Mouse (Mus musculus) midbrain, embryonic 15.5 days (tissue): ENCODE results near the gene Rbks. TPM values are rescaled to one million over a fixed set of nuclear protein-coding genes. Genes with fewer than 3 reads are reported as not detected.

ENCODE experiments used
- ATAC-seq: fragments of 200-750 bp; cut with Nextera tagmentation; replicated peaks from 2 replicates; pipeline ENCODE4 v1.8.0; 2017; ENCODE audit warnings: moderate TSS enrichment
- H3K27ac ChIP-seq: fragments of 300-500 bp; sonication (generic); 2 replicates; pipeline ENCODE4 v1.5.1; 2015; ENCODE audit warnings: mild to moderate bottlenecking, inconsistent platforms
- H3K27me3 ChIP-seq: fragments of 300-500 bp; sonication (generic); replicated peaks from 2 replicates; pipeline ENCODE4 v1.6.1; 2015; ENCODE audit warnings: inconsistent platforms
- H3K36me3 ChIP-seq: fragments of 300-500 bp; sonication (generic); replicated peaks from 2 replicates; pipeline ENCODE4 v1.6.1; 2015; ENCODE audit warnings: inconsistent platforms
- H3K4me1 ChIP-seq: fragments of 300-500 bp; sonication (generic); 2 replicates; pipeline ENCODE4 v1.6.1; 2015; ENCODE audit warnings: inconsistent platforms
- H3K4me2 ChIP-seq: fragments of 300-500 bp; sonication (generic); 2 replicates; pipeline ENCODE4 v1.6.1; 2015; ENCODE audit warnings: inconsistent platforms, mild to moderate bottlenecking, moderate library complexity
- H3K4me3 ChIP-seq: fragments of 300-500 bp; sonication (generic); 2 replicates; pipeline ENCODE4 v1.5.1; 2015; ENCODE audit warnings: mild to moderate bottlenecking, inconsistent platforms
- H3K9ac ChIP-seq: fragments of 300-500 bp; sonication (generic); 2 replicates; pipeline ENCODE4 v1.6.1; 2015; ENCODE audit warnings: mild to moderate bottlenecking, inconsistent platforms
- H3K9me3 ChIP-seq: fragments of 300-500 bp; sonication (generic); 2 replicates; pipeline ENCODE4 v1.6.1; 2016; ENCODE audit warnings: inconsistent platforms
- WGBS: fragments of 180-500 bp; shearing (Covaris S2); methylation state at CpG from one replicate; pipeline ENCODE4 v1.1.7; 2015; ENCODE audit warnings: mixed read lengths; 5-methylcytosine and 5-hydroxymethylcytosine counted together
- polyA plus RNA-seq: library from polyadenylated mRNA; unstranded; fragments of >200 nt; fragmentation: Nextera tagmentation; extraction: Ambion mirVana; gene quantifications from 2 replicates; pipeline ENCODE4 v1.2.1, GENCODE M21; 2015

Gene Rbks
- polyA plus RNA-seq, 1 experiment from 2014 or later, result 1.7 TPM

- ATAC-seq, result no peak
- H3K27ac ChIP-seq, result no peak overlapping the region
- H3K4me3 ChIP-seq, result no peak overlapping the region
- no peaks in the 10 kb centered on the region for H3K36me3 ChIP-seq
- H3K9ac ChIP-seq, result no peak overlapping the region
- no peaks in the 10 kb centered on the region for H3K27me3 ChIP-seq
- 93% methylated on average over 5 of the region's 5 CpGs for WGBS
- H3K4me2 ChIP-seq, result no peak overlapping the region
- H3K4me1 ChIP-seq, result no peaks in the 10 kb centered on the region
- H3K9me3 ChIP-seq, result no peaks in the 10 kb centered on the region
These were observed 7.5 kb upstream of the Rbks start for GRCm38 (mm10) chr5:31704971-31705370.

- H3K4me2 ChIP-seq, result no peak overlapping the region
- H3K9me3 ChIP-seq, result no peaks in the 10 kb centered on the region
- no peak overlapping the region for H3K27ac ChIP-seq
- no peaks in the 10 kb centered on the region for H3K27me3 ChIP-seq
- H3K4me1 ChIP-seq, result peaks cover 5% of the 10 kb centered on the region
- no peaks in the 10 kb centered on the region for H3K36me3 ChIP-seq
- ATAC-seq, result no peak
- H3K4me3 ChIP-seq, result no peak overlapping the region
- no peak overlapping the region for H3K9ac ChIP-seq
These were observed 2.0 kb upstream of the Rbks start for GRCm38 (mm10) chr5:31699397-31699796.

- ATAC-seq, result no peak
- no peaks in the 10 kb centered on the region for H3K27me3 ChIP-seq
- no peak overlapping the region for H3K27ac ChIP-seq
- H3K4me3 ChIP-seq, result peak overlapping the region; percentile 90; the same call in 1 of the 2 replicates
- 53% methylated on average over 4 of the region's 4 CpGs for WGBS
- H3K36me3 ChIP-seq, result no peaks in the 10 kb centered on the region
- no peak overlapping the region for H3K9ac ChIP-seq
- peak overlapping the region; percentile 78; the same call in 1 of the 2 replicates for H3K4me2 ChIP-seq
- peaks cover 5% of the 10 kb centered on the region for H3K4me1 ChIP-seq
- H3K9me3 ChIP-seq, result no peaks in the 10 kb centered on the region
These were observed 1.5 kb upstream of the Rbks start for GRCm38 (mm10) chr5:31698931-31699330.

GRCm38 (mm10) chr5:31698297-31698726 is 885 bp upstream of the Rbks start:
- H3K27ac ChIP-seq, result peak overlapping the region; percentile 94
- peak; percentile 87 for ATAC-seq
- peak overlapping the region; percentile 85 for H3K9ac ChIP-seq
- H3K4me1 ChIP-seq, result peaks cover 5% of the 10 kb centered on the region
- no peaks in the 10 kb centered on the region for H3K27me3 ChIP-seq
- H3K4me3 ChIP-seq, result peak overlapping the region; percentile 90
- no peaks in the 10 kb centered on the region for H3K9me3 ChIP-seq
- WGBS, result 5% methylated on average over 16 of the region's 16 CpGs
- H3K4me2 ChIP-seq, result peak overlapping the region; percentile 78
- no peaks in the 10 kb centered on the region for H3K36me3 ChIP-seq

- peak; percentile 96 for ATAC-seq
These were observed 343 bp upstream of the Rbks start, which contains the start of gene Babam2 for GRCm38 (mm10) chr5:31697644-31698296. Gene Babam2 (plus strand): TSS chr5:31697684.

GRCm38 (mm10) chr5:31693191-31693590 is 4.2 kb downstream of the Rbks start:
- no peaks in the 10 kb centered on the region for H3K36me3 ChIP-seq
- H3K9ac ChIP-seq, result no peak overlapping the region
- H3K27ac ChIP-seq, result no peak overlapping the region
- no peak overlapping the region for H3K4me2 ChIP-seq
- no peak overlapping the region for H3K4me3 ChIP-seq
- H3K9me3 ChIP-seq, result no peaks in the 10 kb centered on the region
- no peak for ATAC-seq
- H3K27me3 ChIP-seq, result no peaks in the 10 kb centered on the region
- H3K4me1 ChIP-seq, result peaks cover 5% of the 10 kb centered on the region

More at GRCm38 (mm10) chr5:31697644-31698296, 343 bp upstream of the Rbks start, which contains the start of gene Babam2:
- WGBS, result under 1% methylated on average over 71 of the region's 71 CpGs
- Histone ChIP-seq H3K9me3 (no peaks in the 10 kb centered on the region), H3K9ac (peak within 1 kb of the TSS; percentile 85), H3K27ac (peak within 1 kb of the TSS; percentile 94), H3K4me2 (peak within 1 kb of the TSS; percentile 78), H3K4me3 (peak within 1 kb of the TSS; percentile 90), H3K4me1 (peaks cover 5% of the 10 kb centered on the region), H3K36me3 (no peaks in the 10 kb centered on the region), H3K27me3 (no peaks in the 10 kb centered on the region)

GRCm38 (mm10) chr5:31687972-31688371 is 9.5 kb downstream of the Rbks start:
- Histone ChIP-seq H3K27ac (no peak overlapping the region), H3K4me1 (no peaks in the 10 kb centered on the region), H3K9me3 (no peaks in the 10 kb centered on the region), H3K9ac (no peak overlapping the region), H3K36me3 (no peaks in the 10 kb centered on the region), H3K27me3 (no peaks in the 10 kb centered on the region), H3K4me3 (no peak overlapping the region), H3K4me2 (no peak overlapping the region)
- no peak for ATAC-seq
- WGBS, result 90% methylated on average over 3 of the region's 3 CpGs

GRCm38 (mm10) chr5:31686040-31686439 is 11.4 kb downstream of the Rbks start:
- WGBS, result 26% methylated on average over 2 of the region's 2 CpGs
- no peak overlapping the region for H3K4me3 ChIP-seq
- H3K9ac ChIP-seq, result no peak overlapping the region
- no peaks in the 10 kb centered on the region for H3K4me1 ChIP-seq
- ATAC-seq, result no peak
- no peaks in the 10 kb centered on the region for H3K27me3 ChIP-seq
- H3K27ac ChIP-seq, result no peak overlapping the region
- H3K4me2 ChIP-seq, result no peak overlapping the region
- H3K9me3 ChIP-seq, result no peaks in the 10 kb centered on the region
- no peaks in the 10 kb centered on the region for H3K36me3 ChIP-seq

- Histone ChIP-seq H3K9ac (no peak overlapping the region), H3K9me3 (no peaks in the 10 kb centered on the region), H3K36me3 (no peaks in the 10 kb centered on the region), H3K4me2 (no peak overlapping the region), H3K27ac (no peak overlapping the region), H3K4me1 (no peaks in the 10 kb centered on the region), H3K4me3 (no peak overlapping the region), H3K27me3 (no peaks in the 10 kb centered on the region)
- no peak for ATAC-seq
- 91% methylated on average over 1 of the region's 1 CpGs for WGBS
These were observed 15.1 kb downstream of the Rbks start for GRCm38 (mm10) chr5:31682305-31682704.

GRCm38 (mm10) chr5:31680183-31680582 is 17.2 kb downstream of the Rbks start:
- Histone ChIP-seq H3K27me3 (no peaks in the 10 kb centered on the region), H3K27ac (no peak overlapping the region), H3K4me3 (no peak overlapping the region), H3K9me3 (no peaks in the 10 kb centered on the region), H3K9ac (no peak overlapping the region), H3K4me2 (no peak overlapping the region), H3K4me1 (no peaks in the 10 kb centered on the region), H3K36me3 (no peaks in the 10 kb centered on the region)
- 86% methylated on average over 4 of the region's 4 CpGs for WGBS
- no peak for ATAC-seq

- ATAC-seq, result no peak
- H3K4me2 ChIP-seq, result no peak overlapping the region
- H3K27me3 ChIP-seq, result no peaks in the 10 kb centered on the region
- H3K4me1 ChIP-seq, result no peaks in the 10 kb centered on the region
- no peak overlapping the region for H3K9ac ChIP-seq
- no peak overlapping the region for H3K4me3 ChIP-seq
- H3K36me3 ChIP-seq, result no peaks in the 10 kb centered on the region
- no peaks in the 10 kb centered on the region for H3K9me3 ChIP-seq
- WGBS, result 86% methylated on average over 1 of the region's 1 CpGs
- no peak overlapping the region for H3K27ac ChIP-seq
These were observed 19.4 kb downstream of the Rbks start for GRCm38 (mm10) chr5:31678000-31678399.

GRCm38 (mm10) chr5:31673431-31673830 is 24.0 kb downstream of the Rbks start:
- WGBS, result 90% methylated on average over 2 of the region's 2 CpGs

GRCm38 (mm10) chr5:31671137-31671536 is 26.3 kb downstream of the Rbks start:
- WGBS, result 59% methylated on average over 2 of the region's 2 CpGs
- ATAC-seq, result no peak
- Histone ChIP-seq H3K27ac (no peak overlapping the region), H3K4me3 (no peak overlapping the region), H3K36me3 (no peaks in the 10 kb centered on the region), H3K9ac (no peak overlapping the region), H3K4me2 (no peak overlapping the region), H3K27me3 (no peaks in the 10 kb centered on the region), H3K4me1 (no peaks in the 10 kb centered on the region), H3K9me3 (no peaks in the 10 kb centered on the region)

More at GRCm38 (mm10) chr5:31673431-31673830, 24.0 kb downstream of the Rbks start:
- no peaks in the 10 kb centered on the region for H3K4me1 ChIP-seq
- H3K4me3 ChIP-seq, result no peak overlapping the region
- no peak for ATAC-seq
- no peak overlapping the region for H3K27ac ChIP-seq
- no peaks in the 10 kb centered on the region for H3K36me3 ChIP-seq
- H3K27me3 ChIP-seq, result no peaks in the 10 kb centered on the region
- H3K9ac ChIP-seq, result no peak overlapping the region
- no peak overlapping the region for H3K4me2 ChIP-seq
- no peaks in the 10 kb centered on the region for H3K9me3 ChIP-seq
